8 mouse cellular contexts compared by ENCODE assay signal in the genomic region with DNA sequence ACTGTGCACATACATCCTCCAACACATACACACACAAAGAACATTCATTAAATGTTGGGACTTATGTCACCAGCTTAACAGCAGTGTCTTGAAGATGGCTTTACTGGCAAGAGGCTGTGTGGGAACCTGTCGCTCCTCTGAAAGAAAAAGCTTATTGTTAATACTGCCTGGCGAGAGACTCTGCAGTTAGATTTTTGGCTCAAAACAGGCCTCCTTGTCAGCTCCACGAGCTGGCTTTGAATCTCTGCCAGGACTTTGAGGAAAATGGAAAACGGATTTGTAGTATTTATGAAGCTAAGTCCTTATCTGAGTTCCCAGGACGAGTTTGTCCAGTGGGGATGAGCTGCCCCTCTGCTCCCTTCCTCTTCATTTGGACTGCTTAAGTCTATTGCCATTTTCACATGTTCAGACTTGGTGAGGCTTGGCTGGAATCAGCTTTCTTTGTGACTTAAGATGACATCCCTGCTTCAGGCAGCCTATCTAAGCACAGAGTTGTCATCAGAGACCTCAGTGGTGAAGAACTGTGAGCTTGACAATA.
A peak's percentile ranks its signal among the peaks of the same experiment; 100 is the strongest.
DNase-seq lines count a peak whose midpoint lies in the region; ATAC-seq and TF ChIP-seq lines count a peak whose summit lies in the region.

No protein-coding gene starts in this region.

- H3K9me3 ChIP-seq in forebrain, embryonic 15.5 days = no peaks in the 10 kb centered on the region
- H3K9me3 ChIP-seq in hindbrain, postnatal 0 days (ENCODE audit: low read length) = no peaks in the 10 kb centered on the region

- no peak overlapping the region for H3K9ac ChIP-seq in forebrain, embryonic 15.5 days (replicated peaks)
- H3K9ac ChIP-seq in hindbrain, postnatal 0 days (replicated peaks; ENCODE audit: low read length) = no peak overlapping the region

- intact Hi-C loops in gastrocnemius, adult 2 months (cut with DNase I) = no loop called here

- WGBS in forebrain, embryonic 15.5 days = 19% methylated on average over 5 of the region's 5 CpGs
- 27% methylated on average over 5 of the region's 5 CpGs for WGBS in hindbrain, postnatal 0 days

- H3K27ac ChIP-seq in forebrain, embryonic 15.5 days (replicated peaks) = peak overlapping the region; percentile 71
- H3K27ac ChIP-seq in hindbrain, postnatal 0 days = peak overlapping the region; percentile 32; the same call in 1 of the 2 replicates
- H3K27ac ChIP-seq in gastrocnemius, adult 2 months = no peak overlapping the region

- H3K4me2 ChIP-seq in forebrain, embryonic 15.5 days (replicated peaks) = no peak overlapping the region
- no peak overlapping the region for H3K4me2 ChIP-seq in hindbrain, postnatal 0 days (ENCODE audit: low read depth, low read length)

- DNase-seq in layer of hippocampus, adult 9-11 months = peak; percentile 15
- no peak for DNase-seq in layer of hippocampus, adult 11-12 months (ENCODE audit: low spot score)
- peak; percentile 72 for DNase-seq in brain, adult 2 months (ENCODE audit: low read depth, low spot score)
- DNase-seq in hindbrain, postnatal 0 days (ENCODE audit: low spot score) = peak; percentile 69
- no peak for DNase-seq in gastrocnemius, adult 2 months
- no peak for DNase-seq in thymus, postnatal 14 days
- no peak for DNase-seq in ovary, postnatal 14 days (ENCODE audit: low spot score)

- H3K4me3 ChIP-seq in forebrain, embryonic 15.5 days = no peak overlapping the region
- H3K4me3 ChIP-seq in hindbrain, postnatal 0 days (ENCODE audit: low read length) = no peak overlapping the region
- H3K4me3 ChIP-seq in gastrocnemius, adult 2 months = no peak overlapping the region

- H3K4me1 ChIP-seq in forebrain, embryonic 15.5 days = peaks cover 25% of the 10 kb centered on the region
- peaks cover 7% of the 10 kb centered on the region; the same call in 1 of the 2 replicates for H3K4me1 ChIP-seq in hindbrain, postnatal 0 days (ENCODE audit: insufficient read depth, low read length)

- H3K36me3 ChIP-seq in forebrain, embryonic 15.5 days = no peaks in the 10 kb centered on the region
- H3K36me3 ChIP-seq in hindbrain, postnatal 0 days (ENCODE audit: insufficient read depth, low read length) = no peaks in the 10 kb centered on the region

- TF ChIP-seq CTCF in hindbrain, postnatal 0 days (IDR thresholded peaks at IDR 0.05; ENCODE audit: low read depth) = no peak
- no peak for TF ChIP-seq CTCF in gastrocnemius, adult 2 months (IDR thresholded peaks at IDR 0.05)

- ATAC-seq in forebrain, embryonic 15.5 days (replicated peaks) = peak; percentile 57; the same call in 1 of the 2 replicates
- ATAC-seq in hindbrain, postnatal 0 days = no peak; the same call in 1 of the 2 replicates

- no peaks in the 10 kb centered on the region for H3K27me3 ChIP-seq in forebrain, embryonic 15.5 days
- H3K27me3 ChIP-seq in hindbrain, postnatal 0 days (ENCODE audit: insufficient read depth, low read length) = no peaks in the 10 kb centered on the region

Comparison
In these comparisons a context has a peak if more than half of its experiments do, and no peak if none do; other contexts are left out.
1. DNase-seq: peak in layer of hippocampus, adult 9-11 months (single experiment), brain, adult 2 months (single experiment) and hindbrain, postnatal 0 days (single experiment); none in layer of hippocampus, adult 11-12 months (single experiment), gastrocnemius, adult 2 months (single experiment), thymus, postnatal 14 days (single experiment) and ovary, postnatal 14 days (single experiment).